Mouse (Mus musculus) kidney, embryonic 14.5 days (tissue): ENCODE results near the gene Mreg. TPM values are rescaled to one million over a fixed set of nuclear protein-coding genes. Genes with fewer than 3 reads are reported as not detected.

Experiments used
- ATAC-seq: fragments of 200-750 bp; cut with Nextera tagmentation; 2 replicates; pipeline ENCODE4 v1.8.0; 2017; ENCODE audit warnings: moderate number of reproducible peaks, mild to moderate bottlenecking, moderate TSS enrichment, moderate library complexity; ENCODE audit not compliant: low FRiP score, low TSS enrichment
- H3K27ac ChIP-seq: fragments of 300-500 bp; sonication (generic); 2 replicates; pipeline ENCODE4 v1.5.1; 2014; ENCODE audit warnings: low read depth, mild to moderate bottlenecking, low read length, moderate library complexity, mixed read lengths
- H3K27me3 ChIP-seq: fragments of 300-500 bp; sonication (generic); 2 replicates; pipeline ENCODE4 v1.6.1; 2014; ENCODE audit warnings: mild to moderate bottlenecking, low read length; ENCODE audit not compliant: control insufficient read depth, insufficient read depth
- H3K36me3 ChIP-seq: fragments of 300-500 bp; sonication (generic); 2 replicates; pipeline ENCODE4 v1.6.1; 2014; ENCODE audit warnings: low read length, mixed read lengths; ENCODE audit not compliant: control insufficient read depth, insufficient read depth
- H3K4me1 ChIP-seq: fragments of 300-500 bp; sonication (generic); 2 replicates; pipeline ENCODE4 v1.6.1; 2014; ENCODE audit warnings: low read length, mixed read lengths; ENCODE audit not compliant: control insufficient read depth, insufficient read depth
- H3K4me2 ChIP-seq: fragments of 300-500 bp; sonication (generic); replicated peaks from 2 replicates; pipeline ENCODE4 v1.6.1; 2014; ENCODE audit warnings: low read depth, mild to moderate bottlenecking, low read length
- H3K4me3 ChIP-seq: fragments of 300-500 bp; sonication (generic); 2 replicates; pipeline ENCODE4 v1.5.1; 2014; ENCODE audit warnings: mild to moderate bottlenecking, low read length
- H3K9ac ChIP-seq: fragments of 300-500 bp; sonication (generic); 2 replicates; pipeline ENCODE4 v1.6.1; 2014; ENCODE audit warnings: low read depth, mild to moderate bottlenecking, low read length, moderate library complexity
- H3K9me3 ChIP-seq: fragments of 300-500 bp; sonication (generic); 2 replicates; pipeline ENCODE4 v1.6.1; 2016; ENCODE audit warnings: low read length; ENCODE audit not compliant: control insufficient read depth
- WGBS: fragments of 180-500 bp; shearing (Covaris S2); extraction: QIAGEN DNeasy Blood & Tissue Kit; methylation state at CpG from one replicate; pipeline ENCODE4 v1.1.7; 2014; 5-methylcytosine and 5-hydroxymethylcytosine counted together
- polyA plus RNA-seq: library from polyadenylated mRNA; unstranded; fragments of >200 nt; fragmentation: Nextera tagmentation; extraction: Ambion mirVana; gene quantifications from 2 replicates; pipeline ENCODE4 v1.2.1, GENCODE M21; 2014

Mreg gene
- polyA plus RNA-seq, 1 experiment from 2014 or later: 6.2 TPM

- Histone ChIP-seq H3K27ac (no peak overlapping the region), H3K27me3 (no peaks in the 10 kb centered on the region), H3K36me3 (no peaks in the 10 kb centered on the region), H3K4me1 (peaks cover 2% of the 10 kb centered on the region; the same call in 1 of the 2 replicates), H3K4me2 (no peak overlapping the region), H3K9me3 (no peaks in the 10 kb centered on the region), H3K9ac (no peak overlapping the region), H3K4me3 (no peak overlapping the region)
- WGBS: 81% methylated on average over 9 of the region's 9 CpGs
- no peak for ATAC-seq
Measured at GRCm38 (mm10) chr1:72203204-72203603, 8.9 kb downstream of the Mreg start.

GRCm38 (mm10) chr1:72202705-72203104 lies 9.4 kb downstream of the Mreg start:
- Histone ChIP-seq H3K4me3 (no peak overlapping the region), H3K4me1 (peaks cover 2% of the 10 kb centered on the region; the same call in 1 of the 2 replicates), H3K4me2 (no peak overlapping the region), H3K36me3 (no peaks in the 10 kb centered on the region), H3K9me3 (no peaks in the 10 kb centered on the region), H3K9ac (no peak overlapping the region), H3K27ac (no peak overlapping the region), H3K27me3 (no peaks in the 10 kb centered on the region)
- ATAC-seq: no peak
- 96% methylated on average over 7 of the region's 7 CpGs for WGBS

GRCm38 (mm10) chr1:72202068-72202467 lies 10.0 kb downstream of the Mreg start:
- peaks cover 2% of the 10 kb centered on the region; the same call in 1 of the 2 replicates for H3K4me1 ChIP-seq

GRCm38 (mm10) chr1:72201126-72201525 lies 11.0 kb downstream of the Mreg start:
- WGBS: 88% methylated on average over 3 of the region's 3 CpGs
- H3K4me1 ChIP-seq: peaks cover 5% of the 10 kb centered on the region
- no peaks in the 10 kb centered on the region for H3K36me3 ChIP-seq
- H3K9me3 ChIP-seq: no peaks in the 10 kb centered on the region
- no peak overlapping the region for H3K4me3 ChIP-seq
- H3K27me3 ChIP-seq: no peaks in the 10 kb centered on the region
- no peak overlapping the region for H3K4me2 ChIP-seq
- no peak for ATAC-seq
- no peak overlapping the region for H3K27ac ChIP-seq
- no peak overlapping the region for H3K9ac ChIP-seq

More at GRCm38 (mm10) chr1:72202068-72202467, 10.0 kb downstream of the Mreg start:
- no peak overlapping the region for H3K27ac ChIP-seq
- no peaks in the 10 kb centered on the region for H3K36me3 ChIP-seq
- H3K4me2 ChIP-seq: no peak overlapping the region
- no peaks in the 10 kb centered on the region for H3K27me3 ChIP-seq
- no peaks in the 10 kb centered on the region for H3K9me3 ChIP-seq
- ATAC-seq: no peak
- 84% methylated on average over 2 of the region's 2 CpGs for WGBS
- no peak overlapping the region for H3K9ac ChIP-seq
- H3K4me3 ChIP-seq: no peak overlapping the region

- no peak overlapping the region for H3K9ac ChIP-seq
- no peak overlapping the region for H3K4me2 ChIP-seq
- no peaks in the 10 kb centered on the region for H3K36me3 ChIP-seq
- peaks cover 5% of the 10 kb centered on the region for H3K4me1 ChIP-seq
- no peak; the same call in 1 of the 2 replicates for ATAC-seq
- no peak overlapping the region for H3K4me3 ChIP-seq
- no peaks in the 10 kb centered on the region for H3K27me3 ChIP-seq
- no peak overlapping the region for H3K27ac ChIP-seq
- no peaks in the 10 kb centered on the region for H3K9me3 ChIP-seq
- WGBS: 53% methylated on average over 10 of the region's 10 CpGs
Measured at GRCm38 (mm10) chr1:72198142-72198806, 13.8 kb downstream of the Mreg start.

- Histone ChIP-seq H3K9ac (no peak overlapping the region), H3K27me3 (no peaks in the 10 kb centered on the region), H3K4me3 (no peak overlapping the region), H3K36me3 (no peaks in the 10 kb centered on the region), H3K9me3 (no peaks in the 10 kb centered on the region), H3K4me1 (peaks cover 5% of the 10 kb centered on the region), H3K4me2 (no peak overlapping the region), H3K27ac (no peak overlapping the region)
- ATAC-seq: no peak
- 59% methylated on average over 10 of the region's 10 CpGs for WGBS
Measured at GRCm38 (mm10) chr1:72196626-72197359, 15.3 kb downstream of the Mreg start.

- H3K36me3 ChIP-seq: no peaks in the 10 kb centered on the region
- ATAC-seq: no peak
Measured at GRCm38 (mm10) chr1:72196123-72196522, 16.0 kb downstream of the Mreg start.

GRCm38 (mm10) chr1:72191449-72191848 lies 20.7 kb downstream of the Mreg start:
- peaks cover 1% of the 10 kb centered on the region; the same call in 1 of the 2 replicates for H3K4me1 ChIP-seq
- H3K4me3 ChIP-seq: no peak overlapping the region
- WGBS: 83% methylated on average over 8 of the region's 8 CpGs
- H3K27me3 ChIP-seq: no peaks in the 10 kb centered on the region
- H3K27ac ChIP-seq: no peak overlapping the region
- no peak overlapping the region for H3K9ac ChIP-seq
- H3K4me2 ChIP-seq: no peak overlapping the region
- ATAC-seq: no peak
- no peaks in the 10 kb centered on the region for H3K9me3 ChIP-seq
- no peaks in the 10 kb centered on the region for H3K36me3 ChIP-seq

More at GRCm38 (mm10) chr1:72196123-72196522, 16.0 kb downstream of the Mreg start:
- Histone ChIP-seq H3K9ac (no peak overlapping the region), H3K27ac (no peak overlapping the region), H3K4me3 (no peak overlapping the region), H3K4me2 (no peak overlapping the region), H3K9me3 (no peaks in the 10 kb centered on the region), H3K4me1 (peaks cover 5% of the 10 kb centered on the region), H3K27me3 (no peaks in the 10 kb centered on the region)
- 73% methylated on average over 5 of the region's 5 CpGs for WGBS

GRCm38 (mm10) chr1:72188142-72188738 lies 23.9 kb downstream of the Mreg start:
- no peak overlapping the region for H3K4me3 ChIP-seq
- no peaks in the 10 kb centered on the region for H3K4me1 ChIP-seq
- H3K27ac ChIP-seq: no peak overlapping the region
- WGBS: 37% methylated on average over 16 of the region's 16 CpGs
- no peak overlapping the region for H3K9ac ChIP-seq
- H3K36me3 ChIP-seq: no peaks in the 10 kb centered on the region
- H3K4me2 ChIP-seq: no peak overlapping the region; the same call in 1 of the 2 replicates
- H3K27me3 ChIP-seq: no peaks in the 10 kb centered on the region
- ATAC-seq: no peak
- H3K9me3 ChIP-seq: no peaks in the 10 kb centered on the region
